In the genomic region with DNA sequence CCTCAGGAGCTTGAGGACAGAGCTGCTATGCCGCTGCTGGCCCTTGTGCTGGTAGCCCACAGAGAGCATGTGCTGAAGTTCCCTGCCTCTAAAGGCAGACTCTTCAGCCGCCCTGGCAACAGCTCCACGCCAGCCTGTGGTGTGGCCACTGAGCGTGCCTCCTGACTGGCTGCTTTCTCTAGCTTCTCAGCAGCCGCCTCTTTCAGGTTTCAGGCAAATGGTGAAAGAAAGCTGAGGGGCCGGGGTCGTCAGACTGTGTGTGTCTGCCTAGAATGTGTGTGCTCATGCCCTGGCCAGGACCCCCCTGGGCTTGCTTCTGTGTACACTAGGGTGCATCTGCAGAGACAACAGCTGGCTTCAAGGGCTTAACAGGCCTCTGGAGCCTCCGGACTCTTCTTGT, we compare ENCODE assay signal across 8 mouse cellular contexts.
DNase-seq lines count a peak whose midpoint lies in the region; ATAC-seq and TF ChIP-seq lines count a peak whose summit lies in the region.

No protein-coding gene starts in this region.

- peak overlapping the region; percentile 81 for H3K27ac ChIP-seq in embryonic facial prominence, embryonic 12.5 days
- H3K27ac ChIP-seq in hindbrain, embryonic 15.5 days (replicated peaks): peak overlapping the region; percentile 78

- no peak overlapping the region for H3K4me3 ChIP-seq in embryonic facial prominence, embryonic 12.5 days
- no peak overlapping the region for H3K4me3 ChIP-seq in hindbrain, embryonic 15.5 days
- H3K4me3 ChIP-seq in myocyte: no peak overlapping the region

- peak; percentile 63 for DNase-seq in gastrocnemius, postnatal 14 days
- no peak for DNase-seq in gastrocnemius, postnatal 25 days
- peak; percentile 67 for DNase-seq in Muller cell, postnatal 12 days (ENCODE audit: inconsistent ontology term)
- no peak for DNase-seq in ovary, postnatal 14 days (ENCODE audit: low spot score)
- DNase-seq in adrenal gland, adult 2 months: no peak

- ATAC-seq in embryonic facial prominence, embryonic 12.5 days (ENCODE audit: insufficient number of reproducible peaks, insufficient read depth, low FRiP score, low TSS enrichment): 0 out of 2 replicates have a peak, but pooled peaks have one; percentile 17
- ATAC-seq in hindbrain, embryonic 15.5 days (ENCODE audit: low FRiP score, low read depth): peak; percentile 72

- H3K9ac ChIP-seq in embryonic facial prominence, embryonic 12.5 days: no peak overlapping the region; the same call in 1 of the 2 replicates
- no peak overlapping the region for H3K9ac ChIP-seq in hindbrain, embryonic 15.5 days

- H3K79me2 ChIP-seq in myocyte (ENCODE audit: control insufficient read depth, insufficient read depth): peaks cover 83% of the 10 kb centered on the region

- peaks cover 92% of the 10 kb centered on the region for H3K4me1 ChIP-seq in embryonic facial prominence, embryonic 12.5 days
- H3K4me1 ChIP-seq in hindbrain, embryonic 15.5 days (replicated peaks): peaks cover 94% of the 10 kb centered on the region

- no peak overlapping the region for H3ac ChIP-seq in myocyte (ENCODE audit: control insufficient read depth, insufficient read length)

- intact Hi-C loops in gastrocnemius, postnatal 14 days (cut with DNase I; ENCODE audit: low total_unique reads): no loop called here

- H3K36me3 ChIP-seq in embryonic facial prominence, embryonic 12.5 days: peaks cover 5% of the 10 kb centered on the region; the same call in 1 of the 2 replicates
- H3K36me3 ChIP-seq in hindbrain, embryonic 15.5 days: no peaks in the 10 kb centered on the region
- no peaks in the 10 kb centered on the region for H3K36me3 ChIP-seq in myocyte (ENCODE audit: control insufficient read depth, insufficient read depth)

- peak overlapping the region; percentile 21; the same call in 1 of the 2 replicates for H3K4me2 ChIP-seq in embryonic facial prominence, embryonic 12.5 days (replicated peaks)
- H3K4me2 ChIP-seq in hindbrain, embryonic 15.5 days: peak overlapping the region; percentile 3; the same call in 1 of the 2 replicates
- peak overlapping the region; percentile 0 for H3K4me2 ChIP-seq in myocyte (ENCODE audit: low read depth)

- H3K27me3 ChIP-seq in embryonic facial prominence, embryonic 12.5 days: no peaks in the 10 kb centered on the region
- no peaks in the 10 kb centered on the region for H3K27me3 ChIP-seq in hindbrain, embryonic 15.5 days
- H3K27me3 ChIP-seq in myocyte (ENCODE audit: control insufficient read depth, insufficient read depth, insufficient read length): no peaks in the 10 kb centered on the region

- 21% methylated on average over 8 of the region's 8 CpGs for WGBS in embryonic facial prominence, embryonic 12.5 days
- 6% methylated on average over 8 of the region's 8 CpGs for whole genome bisulfite sequencing in hindbrain, embryonic 15.5 days

- H3K9me3 ChIP-seq in embryonic facial prominence, embryonic 12.5 days: no peaks in the 10 kb centered on the region
- H3K9me3 ChIP-seq in hindbrain, embryonic 15.5 days: no peaks in the 10 kb centered on the region

- TF ChIP-seq POLR2A in myocyte (IDR thresholded peaks at IDR 0.05; ENCODE audit: insufficient read length, low read depth): no peak

TF ChIP-seq in myocyte, 11 proteins besides CTCF, POLR2A, EP300 and RAD21:
- TF ChIP-seq TCF3 (IDR thresholded peaks at IDR 0.05; ENCODE audit: insufficient read length, low read depth) (no peak), MYOG (IDR thresholded peaks at IDR 0.05; ENCODE audit: control insufficient read depth in 1 of 3, insufficient read depth in 1 of 3, insufficient read length in 2 of 3, low read depth in 2 of 3) (peak in 1 of 3 experiments; percentile 13), TCF12 (IDR thresholded peaks at IDR 0.05; ENCODE audit: insufficient read depth, poor library complexity, severe bottlenecking) (no peak), POLR2AphosphoS2 (IDR thresholded peaks at IDR 0.05; ENCODE audit: insufficient read length, low read depth) (no peak), CEBPB (IDR thresholded peaks at IDR 0.05; ENCODE audit: insufficient read depth, poor library complexity, severe bottlenecking) (no peak), SRF (IDR thresholded peaks at IDR 0.05; ENCODE audit: control insufficient read depth, insufficient read length, low read depth) (no peak)
TF ChIP-seq in myocyte: peak in this region for 1.

Comparison
In these comparisons a context has a peak if more than half of its experiments do, and no peak if none do; other contexts are left out.
1. DNase-seq: peak in gastrocnemius, postnatal 14 days (single experiment) and Muller cell, postnatal 12 days (single experiment); none in gastrocnemius, postnatal 25 days (single experiment), ovary, postnatal 14 days (single experiment) and adrenal gland, adult 2 months (single experiment).
2. Peak in every context shown above with its lines, with median percentiles within 50 percentile points of each other: H3K4me2 ChIP-seq.